Comparison of ENCODE assay signal across 18 mouse cellular contexts in genomic region chr12:9365931-9366330, GRCm38 (mm10).
"Had no signal": no experiment of that assay in that cellular context is flagged by ENCODE, and none has a peak within 500 bp of the region (broad histone marks: within the 10 kb centered on the region; RNA-seq: fewer than 3 reads in every experiment).

No protein-coding gene starts in this region.

- H3K9me3 ChIP-seq: neural tube, embryonic 13.5 days; neural tube, embryonic 15.5 days; stomach, embryonic 15.5 days had no signal

- ATAC-seq: midbrain, embryonic 16.5 days had no signal

- H3K4me3 ChIP-seq: megakaryocyte, embryonic 14.5 days; myocyte; neural tube, embryonic 13.5 days; neural tube, embryonic 15.5 days; stomach, embryonic 15.5 days had no signal

- H3K4me1 ChIP-seq: megakaryocyte, embryonic 14.5 days; neural tube, embryonic 13.5 days; neural tube, embryonic 15.5 days; stomach, embryonic 15.5 days had no signal

- H3K27me3 ChIP-seq: megakaryocyte, embryonic 14.5 days; neural tube, embryonic 13.5 days; neural tube, embryonic 15.5 days; stomach, embryonic 15.5 days had no signal

- H3K27ac ChIP-seq: macrophage; neural tube, embryonic 13.5 days; neural tube, embryonic 15.5 days; stomach, embryonic 15.5 days; stomach, postnatal 0 days had no signal

- H3K36me3 ChIP-seq: neural tube, embryonic 13.5 days; neural tube, embryonic 15.5 days; stomach, embryonic 15.5 days had no signal

- DNase-seq: lung, adult 18-20 months; lung, embryonic 14.5 days; lung, postnatal 14 days; lung, postnatal 36 days; midbrain, embryonic 14.5 days; right cerebral cortex, postnatal 14 days; thymus, adult 2 months; thymus, postnatal 25 days; thymus, postnatal 4 days had no signal

- H3K9ac ChIP-seq: lung, embryonic 14.5 days; neural tube, embryonic 13.5 days; neural tube, embryonic 15.5 days; stomach, embryonic 15.5 days had no signal

- H3K4me2 ChIP-seq: lung, embryonic 14.5 days; midbrain, embryonic 11.5 days; neural tube, embryonic 13.5 days; neural tube, embryonic 15.5 days; stomach, embryonic 15.5 days had no signal
